Mouse (Mus musculus): Measurements from ENCODE around the gene Arhgef7.
"Not testable (repeated sequence)": the region's sequence is repeated elsewhere in the genome, so short reads cannot be mapped to it uniquely, and the experiment has no call there.

Arhgef7 gene

DNA sequence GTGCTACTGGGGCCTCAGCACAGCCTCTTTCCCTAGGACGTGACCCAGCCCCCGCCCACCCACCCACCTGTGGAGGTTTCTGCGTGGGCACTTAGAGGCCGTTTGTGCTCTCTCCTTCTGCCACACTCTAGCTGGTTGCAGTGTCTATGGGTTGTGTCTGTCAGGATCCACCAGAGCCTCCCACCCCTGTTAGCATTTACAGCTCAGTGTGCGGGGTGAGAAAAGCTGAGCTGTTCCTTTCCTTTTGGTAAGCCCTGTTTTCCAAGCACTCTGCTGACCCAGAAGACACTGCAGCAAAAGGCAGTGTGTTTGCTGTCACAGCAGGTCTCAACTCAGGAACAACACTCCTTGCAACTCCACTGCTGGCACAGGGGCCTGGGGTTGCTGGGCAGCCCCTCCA is 106.7 kb downstream of the Arhgef7 start:
- no peak for DNase-seq (ENCODE audit: extremely low spot score)

DNA sequence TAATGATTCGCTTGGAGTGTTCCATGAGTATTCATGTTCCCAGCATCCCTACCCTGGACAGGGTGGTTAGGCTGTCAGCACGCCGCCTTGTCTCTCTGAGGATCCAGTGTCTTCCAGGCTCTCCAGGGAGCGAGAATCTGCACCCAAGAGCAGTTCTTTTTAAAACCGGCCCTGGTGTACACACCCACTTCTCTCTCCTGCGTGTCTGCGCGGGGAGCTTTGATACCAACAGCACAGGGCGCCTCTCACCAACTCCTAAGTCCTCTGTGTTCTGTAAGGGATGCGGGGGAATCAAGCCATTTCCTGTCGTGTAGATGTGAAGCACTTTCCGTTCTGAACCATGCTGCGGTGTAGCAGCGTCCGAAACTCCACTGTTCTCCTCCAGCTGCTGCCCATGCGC is 107.2 kb downstream of the Arhgef7 start:
- DNase-seq (ENCODE audit: extremely low spot score) = no peak

DNA sequence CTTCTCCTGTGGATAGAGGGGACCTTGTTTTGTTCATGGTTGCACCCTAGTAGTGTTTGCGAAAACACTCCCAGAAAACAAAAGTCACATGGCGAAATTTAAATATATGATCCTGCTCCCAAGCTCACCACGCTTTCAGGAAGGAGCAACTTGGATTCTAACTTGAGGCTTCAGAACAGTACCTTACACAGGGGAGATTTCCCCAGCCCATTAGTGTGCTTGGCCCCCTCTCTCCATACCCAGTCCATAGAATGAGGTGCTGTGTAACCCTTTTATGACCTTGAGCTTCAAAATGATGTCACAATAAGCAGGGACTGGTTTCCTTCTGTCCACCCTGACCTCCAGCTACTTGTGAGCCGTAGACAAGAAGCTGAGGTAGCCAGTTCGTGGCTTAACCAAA is 112.7 kb downstream of the Arhgef7 start, which contains the start of gene Tex29:
Gene Tex29 (plus strand): TSS at position 301 of the 400 bp plus-strand sequence.
- no peak for DNase-seq (ENCODE audit: extremely low spot score)

- no peak for DNase-seq (ENCODE audit: extremely low spot score)
Observed at GRCm38 (mm10) chr8:11841571-11841970, 114.0 kb downstream of the Arhgef7 start.

GRCm38 (mm10) chr8:11842757-11843156 is 115.2 kb downstream of the Arhgef7 start:
- no peak for DNase-seq (ENCODE audit: extremely low spot score)

DNA sequence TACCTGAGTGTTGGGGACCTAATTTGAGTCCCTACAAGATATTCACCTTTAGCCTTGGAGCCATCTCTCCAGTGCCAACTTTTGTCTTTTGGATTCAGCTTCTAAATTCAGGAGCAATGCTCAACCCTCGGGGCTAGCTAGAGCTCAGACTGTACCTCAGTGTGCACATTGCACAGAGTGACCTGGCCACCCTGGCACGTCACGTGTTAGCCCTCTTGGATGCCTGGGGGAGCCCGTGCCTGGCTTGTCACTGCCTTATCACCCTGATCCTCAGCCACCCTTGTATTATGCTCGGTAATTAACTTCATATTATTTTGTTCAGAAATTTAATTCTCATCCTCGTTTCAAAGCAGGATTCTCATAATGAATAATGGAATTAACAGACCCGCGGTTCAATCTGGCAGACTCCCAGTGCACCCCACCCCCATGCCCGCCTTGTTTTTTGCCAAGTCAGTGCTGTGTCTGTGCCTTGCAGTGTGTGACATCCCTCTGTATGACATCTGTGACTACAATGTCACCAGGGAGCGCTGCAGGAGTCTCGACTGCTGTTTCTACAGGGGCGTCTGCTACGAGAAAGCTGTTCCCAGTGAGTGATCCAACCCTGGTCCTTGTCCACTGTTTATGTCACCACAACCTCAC is 116.3 kb downstream of the Arhgef7 start:
- no peak for DNase-seq (ENCODE audit: extremely low spot score)

DNA sequence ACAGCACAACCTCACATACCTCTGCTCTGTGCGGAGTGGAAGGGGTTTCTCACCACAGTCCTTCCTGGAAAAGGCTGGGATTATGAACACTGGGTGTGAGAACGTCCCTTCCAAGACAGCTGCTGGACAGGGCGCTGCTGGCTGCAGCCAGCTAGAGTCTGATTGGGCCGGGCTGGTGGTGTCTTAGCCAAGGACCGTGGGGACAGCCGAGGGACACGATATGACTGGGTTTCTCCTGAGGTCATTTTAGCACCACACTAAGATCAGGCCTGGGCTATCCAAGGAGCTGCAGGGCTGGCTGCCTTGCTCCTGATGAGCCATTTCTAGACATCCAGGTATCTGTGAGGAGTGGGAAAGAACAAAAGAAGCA is 116.8 kb downstream of the Arhgef7 start:
- DNase-seq (ENCODE audit: extremely low spot score) = no peak

DNA sequence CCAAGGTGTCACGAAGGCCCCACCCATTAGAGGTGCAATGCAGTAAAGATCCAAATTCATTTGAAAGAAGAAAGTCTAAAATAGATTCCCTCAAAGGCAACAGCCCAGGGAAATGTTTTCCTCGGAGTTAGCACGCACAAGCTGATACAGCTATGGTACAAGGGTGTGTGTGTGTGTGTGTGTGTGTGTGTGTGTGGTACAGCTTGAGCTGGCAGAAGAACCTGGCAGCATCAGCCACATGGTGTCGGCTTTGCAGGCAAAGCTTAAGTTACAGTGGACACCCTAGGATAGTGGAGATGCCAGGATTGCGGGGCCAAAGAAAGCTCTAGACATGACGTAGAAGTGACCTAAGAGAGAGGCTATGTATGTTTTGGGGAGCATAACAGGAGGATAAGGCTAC is 119.3 kb downstream of the Arhgef7 start:
- DNase-seq (ENCODE audit: extremely low spot score) = no peak

DNA sequence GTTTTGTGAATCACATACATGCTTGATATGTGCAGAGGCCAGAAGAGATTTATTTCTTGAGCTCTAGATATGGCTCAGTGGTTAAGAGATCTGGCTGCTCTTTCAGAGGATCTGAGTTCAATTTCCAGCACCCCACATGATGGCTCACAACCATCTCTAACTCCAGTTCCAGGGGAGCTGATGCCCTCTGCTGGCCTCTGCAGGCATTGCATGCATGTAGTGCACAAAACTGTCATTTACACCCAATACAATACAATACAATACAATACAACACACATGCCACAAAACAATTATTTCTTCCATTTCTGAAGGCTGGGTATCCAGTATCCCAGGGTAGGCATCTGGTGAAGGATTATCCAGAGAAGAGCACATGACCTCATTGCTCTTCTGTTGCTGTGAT is 140.3 kb downstream of the Arhgef7 start:
- DNase-seq (ENCODE audit: extremely low spot score) = no peak

DNA sequence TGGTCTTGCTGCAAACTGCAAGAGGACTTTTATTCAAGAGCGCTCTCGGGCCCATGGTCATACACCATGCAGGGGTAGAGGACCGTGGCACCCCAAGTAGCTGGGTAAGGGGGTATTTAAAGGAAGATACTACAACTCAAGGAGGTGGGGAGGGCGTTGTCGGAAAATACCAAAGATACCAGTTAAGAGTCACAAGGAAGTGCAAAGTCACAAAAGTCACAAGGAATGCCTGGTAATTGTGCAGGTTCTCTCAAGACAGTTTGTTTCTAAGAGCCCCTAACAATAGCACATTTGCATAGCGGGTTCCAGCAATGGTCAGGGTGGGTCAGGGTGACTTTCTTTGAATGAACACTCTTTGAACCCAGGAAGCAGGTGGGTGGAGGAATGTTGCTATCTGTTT is 146.7 kb downstream of the Arhgef7 start:
- DNase-seq (ENCODE audit: extremely low spot score) = not testable (repeated sequence)

DNA sequence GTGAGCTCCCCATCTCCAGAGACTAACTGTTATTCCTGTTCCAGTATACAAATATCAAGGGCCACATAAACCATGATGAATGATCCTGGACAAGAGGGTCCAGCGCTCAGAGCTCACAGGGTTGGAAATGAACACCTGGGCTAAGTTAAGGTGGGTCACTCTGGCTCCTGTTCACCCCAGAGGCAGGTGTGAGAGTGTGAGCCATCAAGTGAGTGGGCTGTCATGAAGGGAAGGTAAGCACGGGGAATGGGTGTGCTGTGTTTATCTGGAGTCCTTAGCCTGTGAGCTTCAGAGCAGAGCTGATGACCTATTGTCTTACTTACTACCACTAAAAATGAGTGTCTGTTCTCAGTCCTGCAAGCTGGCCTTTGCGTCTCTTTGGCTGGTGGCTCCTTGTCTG is 157.1 kb downstream of the Arhgef7 start:
- no peak for DNase-seq (ENCODE audit: extremely low spot score)

All from embryo, embryonic 9.5 days (tissue).